Mouse (Mus musculus): ENCODE data around the gene Dsp. TPM values are rescaled to one million over a fixed set of nuclear protein-coding genes. Genes with fewer than 3 reads are reported as not detected.

Gene Dsp
- total RNA-seq, 1 experiment, result 29.4 TPM

DNA sequence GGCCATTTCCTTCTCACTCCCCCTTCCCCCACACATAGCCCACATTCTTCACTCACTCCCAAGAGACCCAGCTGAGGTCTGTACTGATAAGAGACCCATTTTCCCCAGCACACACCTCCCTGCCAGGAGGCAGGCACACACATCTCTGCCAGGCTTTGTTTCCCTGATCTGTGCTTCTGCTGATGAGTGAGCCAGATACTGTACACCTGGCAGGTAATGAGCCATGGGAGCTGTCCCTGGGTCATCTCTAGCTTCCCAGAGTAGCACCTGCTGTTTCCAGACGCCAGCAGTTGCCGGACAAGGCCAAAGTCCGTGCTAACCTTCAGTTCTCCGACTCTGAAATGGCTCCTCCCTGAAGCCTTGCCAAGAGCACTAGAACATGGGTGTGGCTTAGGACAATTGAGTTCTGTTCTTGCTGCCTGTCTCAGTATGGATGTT lies 19.6 kb downstream of the Dsp start:
- peaks cover 2% of the 10 kb centered on the region; the same call in 1 of the 2 replicates for H3K36me3 ChIP-seq (ENCODE audit: control insufficient read depth, insufficient read depth, low read length, poor library complexity, severe bottlenecking)
- in situ Hi-C loops (cut with MboI; ENCODE audit: low sequenced_read_pairs in 2 of 2, unreplicated experiment in 2 of 2), result no loop called here
- H3K9ac ChIP-seq (ENCODE audit: insufficient read depth, low read depth, low read length, poor library complexity, severe bottlenecking), result no peak overlapping the region
- H3K4me1 ChIP-seq (ENCODE audit: control insufficient read depth in 2 of 2, insufficient read depth in 2 of 2, low read length in 2 of 2, poor library complexity in 1 of 2), result peaks cover 2 to 3% of the 10 kb centered on the region in 2 experiments; a peak in 3 of 4 replicates
- H3K9me3 ChIP-seq (ENCODE audit: control insufficient read depth, insufficient read depth, low read depth, low read length), result no peaks in the 10 kb centered on the region
- no peak overlapping the region for H3K27ac ChIP-seq (ENCODE audit: insufficient read depth, low read depth, low read length, poor library complexity, severe bottlenecking)
- no peak for DNase-seq (ENCODE audit: low read depth, low spot score)
- TF ChIP-seq HCFC1 (IDR thresholded peaks at IDR 0.05; ENCODE audit: borderline replicate concordance, insufficient read depth, low read length), result no peak
- no peak for TF ChIP-seq ZNF384 (IDR thresholded peaks at IDR 0.05; ENCODE audit: low read depth, low read length)
- TF ChIP-seq MAFK (IDR thresholded peaks at IDR 0.05; ENCODE audit: insufficient read depth, low read depth, low read length), result no peak
- TF ChIP-seq CHD2 (IDR thresholded peaks at IDR 0.05; ENCODE audit: low read depth, low read length), result no peak
- TF ChIP-seq ZC3H11A (IDR thresholded peaks at IDR 0.05; ENCODE audit: borderline replicate concordance, low read depth, low read length), result no peak
- 0 out of 4 replicates have a peak overlapping the region, but pooled peaks of 1 of the 2 experiments have one; percentile 15 for H3K4me3 ChIP-seq (ENCODE audit: insufficient read depth in 1 of 2, low read depth in 1 of 2, low read length in 2 of 2, poor library complexity in 1 of 2, severe bottlenecking in 1 of 2)

DNA sequence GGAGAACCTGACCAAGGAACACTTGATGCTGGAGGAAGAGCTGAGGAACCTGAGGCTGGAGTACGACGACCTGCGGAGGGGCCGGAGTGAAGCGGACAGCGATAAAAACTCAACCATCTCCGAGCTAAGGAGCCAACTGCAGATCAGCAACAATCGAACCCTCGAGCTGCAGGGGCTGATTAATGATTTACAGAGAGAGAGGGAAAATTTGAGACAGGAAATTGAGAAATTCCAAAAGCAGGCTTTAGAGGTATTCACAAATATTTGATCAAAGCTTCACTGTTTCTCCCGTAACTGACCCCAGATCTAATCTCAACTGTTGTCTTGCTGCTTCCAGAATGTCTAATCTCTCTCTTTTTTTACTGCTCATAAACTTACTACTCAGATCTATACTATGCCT lies 42.3 kb downstream of the Dsp start:
- no peaks in the 10 kb centered on the region for H3K4me1 ChIP-seq (ENCODE audit: control insufficient read depth in 2 of 2, insufficient read depth in 2 of 2, low read length in 2 of 2, poor library complexity in 1 of 2)
- H3K4me3 ChIP-seq (ENCODE audit: insufficient read depth in 1 of 2, low read depth in 1 of 2, low read length in 2 of 2, poor library complexity in 1 of 2, severe bottlenecking in 1 of 2), result no peak overlapping the region
- no peak for DNase-seq (ENCODE audit: low read depth, low spot score)
- in situ Hi-C loops (cut with MboI; ENCODE audit: low sequenced_read_pairs in 2 of 2, unreplicated experiment in 2 of 2), result no loop called here
- H3K9ac ChIP-seq (ENCODE audit: insufficient read depth, low read depth, low read length, poor library complexity, severe bottlenecking), result no peak overlapping the region
- H3K27ac ChIP-seq (ENCODE audit: insufficient read depth, low read depth, low read length, poor library complexity, severe bottlenecking), result no peak overlapping the region
- H3K9me3 ChIP-seq (ENCODE audit: control insufficient read depth, insufficient read depth, low read depth, low read length), result no peaks in the 10 kb centered on the region
- TF ChIP-seq MAFK (IDR thresholded peaks at IDR 0.05; ENCODE audit: insufficient read depth, low read depth, low read length), result no peak
- TF ChIP-seq CHD2 (IDR thresholded peaks at IDR 0.05; ENCODE audit: low read depth, low read length), result no peak
- TF ChIP-seq ZC3H11A (IDR thresholded peaks at IDR 0.05; ENCODE audit: borderline replicate concordance, low read depth, low read length), result no peak
- no peak for TF ChIP-seq ZNF384 (IDR thresholded peaks at IDR 0.05; ENCODE audit: low read depth, low read length)
- TF ChIP-seq HCFC1 (IDR thresholded peaks at IDR 0.05; ENCODE audit: borderline replicate concordance, insufficient read depth, low read length), result no peak
- no peaks in the 10 kb centered on the region; the same call in 1 of the 2 replicates for H3K36me3 ChIP-seq (ENCODE audit: control insufficient read depth, insufficient read depth, low read length, poor library complexity, severe bottlenecking)

DNA sequence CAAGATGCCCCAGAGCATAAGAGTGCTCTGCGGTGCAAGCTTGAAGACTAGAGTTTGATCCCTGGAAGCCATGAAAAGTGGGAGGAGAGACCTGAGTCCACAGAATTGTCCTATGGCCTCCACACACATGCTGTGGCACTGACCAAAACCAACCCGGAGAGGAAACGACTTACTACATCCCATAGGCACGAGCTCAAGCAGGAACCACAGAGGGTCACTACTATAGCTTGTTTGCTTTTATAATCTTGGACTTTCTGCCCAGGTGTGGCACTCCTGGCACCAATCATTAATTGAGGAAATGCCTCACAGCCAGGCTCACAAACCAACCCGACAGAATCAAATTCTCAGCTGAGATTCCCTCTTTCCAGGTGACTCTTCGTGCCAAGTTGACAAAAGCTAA lies 50.3 kb downstream of the Dsp start:
- no peak overlapping the region for H3K4me3 ChIP-seq (ENCODE audit: insufficient read depth in 1 of 2, low read depth in 1 of 2, low read length in 2 of 2, poor library complexity in 1 of 2, severe bottlenecking in 1 of 2)
- no peak for TF ChIP-seq ZC3H11A (IDR thresholded peaks at IDR 0.05; ENCODE audit: borderline replicate concordance, low read depth, low read length)
- no peak for TF ChIP-seq MAFK (IDR thresholded peaks at IDR 0.05; ENCODE audit: insufficient read depth, low read depth, low read length)
- TF ChIP-seq ZNF384 (IDR thresholded peaks at IDR 0.05; ENCODE audit: low read depth, low read length), result no peak
- TF ChIP-seq CHD2 (IDR thresholded peaks at IDR 0.05; ENCODE audit: low read depth, low read length), result no peak
- no peak for TF ChIP-seq HCFC1 (IDR thresholded peaks at IDR 0.05; ENCODE audit: borderline replicate concordance, insufficient read depth, low read length)
- H3K9ac ChIP-seq (ENCODE audit: insufficient read depth, low read depth, low read length, poor library complexity, severe bottlenecking), result no peak overlapping the region
- no peak overlapping the region for H3K27ac ChIP-seq (ENCODE audit: insufficient read depth, low read depth, low read length, poor library complexity, severe bottlenecking)
- no peaks in the 10 kb centered on the region for H3K4me1 ChIP-seq (ENCODE audit: control insufficient read depth in 2 of 2, insufficient read depth in 2 of 2, low read length in 2 of 2, poor library complexity in 1 of 2)
- in situ Hi-C loops (cut with MboI; ENCODE audit: low sequenced_read_pairs in 2 of 2, unreplicated experiment in 2 of 2), result no loop called here
- H3K9me3 ChIP-seq (ENCODE audit: control insufficient read depth, insufficient read depth, low read depth, low read length), result no peaks in the 10 kb centered on the region
- no peaks in the 10 kb centered on the region for H3K36me3 ChIP-seq (ENCODE audit: control insufficient read depth, insufficient read depth, low read length, poor library complexity, severe bottlenecking)
- DNase-seq (ENCODE audit: low read depth, low spot score), result no peak

DNA sequence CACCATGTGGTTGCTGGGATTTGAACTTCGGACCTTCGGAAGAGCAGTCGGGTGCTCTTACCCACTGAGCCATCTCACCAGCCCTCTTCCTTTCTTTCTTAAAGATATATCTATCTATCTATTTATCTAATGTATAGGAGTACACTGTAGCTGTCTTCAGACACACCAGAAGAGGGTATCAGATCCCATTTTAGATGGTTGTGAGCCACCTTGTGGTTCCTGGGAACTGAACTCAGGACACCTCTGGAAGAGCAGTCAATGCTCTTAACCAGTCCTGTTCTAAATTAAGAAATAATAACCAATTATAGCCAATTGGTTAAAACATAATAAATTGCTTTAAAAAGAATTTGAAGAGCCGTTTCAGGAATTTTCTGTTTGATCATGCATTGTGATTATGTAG lies 53.1 kb downstream of the Dsp start:
- no peak overlapping the region for H3K9ac ChIP-seq (ENCODE audit: insufficient read depth, low read depth, low read length, poor library complexity, severe bottlenecking)
- no peak for TF ChIP-seq ZC3H11A (IDR thresholded peaks at IDR 0.05; ENCODE audit: borderline replicate concordance, low read depth, low read length)
- TF ChIP-seq MAFK (IDR thresholded peaks at IDR 0.05; ENCODE audit: insufficient read depth, low read depth, low read length), result no peak
- TF ChIP-seq CHD2 (IDR thresholded peaks at IDR 0.05; ENCODE audit: low read depth, low read length), result no peak
- no peak for TF ChIP-seq HCFC1 (IDR thresholded peaks at IDR 0.05; ENCODE audit: borderline replicate concordance, insufficient read depth, low read length)
- no peak for TF ChIP-seq ZNF384 (IDR thresholded peaks at IDR 0.05; ENCODE audit: low read depth, low read length)
- peaks cover 2% of the 10 kb centered on the region for H3K36me3 ChIP-seq (ENCODE audit: control insufficient read depth, insufficient read depth, low read length, poor library complexity, severe bottlenecking)
- no peaks in the 10 kb centered on the region for H3K4me1 ChIP-seq (ENCODE audit: control insufficient read depth in 2 of 2, insufficient read depth in 2 of 2, low read length in 2 of 2, poor library complexity in 1 of 2)
- in situ Hi-C loops (cut with MboI; ENCODE audit: low sequenced_read_pairs in 2 of 2, unreplicated experiment in 2 of 2), result no loop called here
- H3K9me3 ChIP-seq (ENCODE audit: control insufficient read depth, insufficient read depth, low read depth, low read length), result no peaks in the 10 kb centered on the region
- no peak for DNase-seq (ENCODE audit: low read depth, low spot score)
- peak overlapping the region in 1 of 2 experiments; percentile 87; a peak in 2 of 4 replicates for H3K4me3 ChIP-seq (ENCODE audit: insufficient read depth in 1 of 2, low read depth in 1 of 2, low read length in 2 of 2, poor library complexity in 1 of 2, severe bottlenecking in 1 of 2)
- no peak overlapping the region for H3K27ac ChIP-seq (ENCODE audit: insufficient read depth, low read depth, low read length, poor library complexity, severe bottlenecking)
